Mouse (Mus musculus): Measurements from ENCODE around the gene Btrc. TPM values are rescaled to one million over a fixed set of nuclear protein-coding genes. Genes with fewer than 3 reads are reported as not detected.
A peak's percentile ranks its signal among the peaks of the same experiment; 100 is the strongest.

Btrc gene
- 30.9 and 31.4 TPM in 2 replicates for polyA plus RNA-seq (2015; fragmentation: Nextera tagmentation; extraction: Ambion mirVana)

GRCm38 (mm10) chr19:45363384-45363926 lies at the start of gene Btrc:
TSS of gene Btrc (plus strand) at chr19:45363734.
- under 1% methylated on average over 42 of the region's 42 CpGs for WGBS

DNA sequence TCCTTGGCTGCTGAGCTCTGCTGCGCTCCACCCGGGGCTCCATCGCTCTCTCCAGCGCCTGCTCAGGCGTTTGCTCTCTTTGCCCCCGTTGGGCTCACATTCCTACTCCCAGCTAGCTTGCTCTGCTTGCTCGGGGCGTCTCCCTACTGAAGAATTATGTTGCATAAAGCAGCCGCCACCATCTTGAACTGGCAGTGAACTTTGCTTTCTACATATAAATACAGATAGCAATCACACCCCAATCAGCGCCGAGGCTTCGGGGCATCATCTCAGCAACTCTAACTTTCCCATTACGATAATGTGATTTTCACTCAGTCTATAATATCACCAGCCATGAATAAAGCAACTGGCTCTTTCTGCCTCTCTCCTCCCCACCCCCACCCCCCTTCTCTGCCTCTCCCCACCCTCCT lies 46.1 kb upstream of the Btrc start:
- no peak overlapping the region for H3K9ac ChIP-seq (ENCODE audit: low read length)
- 36% methylated on average over 13 of the region's 13 CpGs for WGBS
- H3K4me2 ChIP-seq (ENCODE audit: low read depth, low read length) = no peak overlapping the region
- H3K27me3 ChIP-seq (ENCODE audit: control insufficient read depth, insufficient read depth, low read length) = no peaks in the 10 kb centered on the region
- H3K36me3 ChIP-seq (ENCODE audit: control insufficient read depth, insufficient read depth) = no peaks in the 10 kb centered on the region
- H3K27ac ChIP-seq (ENCODE audit: low read length) = no peak overlapping the region
- ATAC-seq (replicated peaks; ENCODE audit: extremely low read depth, insufficient read depth, low FRiP score) = no peak
- H3K4me1 ChIP-seq (ENCODE audit: control insufficient read depth, insufficient read depth, low read length) = no peaks in the 10 kb centered on the region
- H3K4me3 ChIP-seq (ENCODE audit: low read length) = no peak overlapping the region
- H3K9me3 ChIP-seq (replicated peaks; ENCODE audit: control insufficient read depth, low read length) = no peaks in the 10 kb centered on the region

More at GRCm38 (mm10) chr19:45363384-45363926, at the start of gene Btrc:
- peak within 1 kb of the TSS; percentile 93 for H3K9ac ChIP-seq (ENCODE audit: low read length)
- peaks cover 9% of the 10 kb centered on the region for H3K4me1 ChIP-seq (ENCODE audit: control insufficient read depth, insufficient read depth, low read length)
- peaks cover 5% of the 10 kb centered on the region for H3K36me3 ChIP-seq (ENCODE audit: control insufficient read depth, insufficient read depth)
- H3K27me3 ChIP-seq (ENCODE audit: control insufficient read depth, insufficient read depth, low read length) = no peaks in the 10 kb centered on the region
- H3K4me3 ChIP-seq (ENCODE audit: low read length) = peak within 1 kb of the TSS; percentile 93
- no peaks in the 10 kb centered on the region for H3K9me3 ChIP-seq (replicated peaks; ENCODE audit: control insufficient read depth, low read length)
- H3K4me2 ChIP-seq (ENCODE audit: low read depth, low read length) = peak within 1 kb of the TSS; percentile 82
- peak; percentile 99 for ATAC-seq (replicated peaks; ENCODE audit: extremely low read depth, insufficient read depth, low FRiP score)
- H3K27ac ChIP-seq (ENCODE audit: low read length) = peak within 1 kb of the TSS; percentile 94

DNA sequence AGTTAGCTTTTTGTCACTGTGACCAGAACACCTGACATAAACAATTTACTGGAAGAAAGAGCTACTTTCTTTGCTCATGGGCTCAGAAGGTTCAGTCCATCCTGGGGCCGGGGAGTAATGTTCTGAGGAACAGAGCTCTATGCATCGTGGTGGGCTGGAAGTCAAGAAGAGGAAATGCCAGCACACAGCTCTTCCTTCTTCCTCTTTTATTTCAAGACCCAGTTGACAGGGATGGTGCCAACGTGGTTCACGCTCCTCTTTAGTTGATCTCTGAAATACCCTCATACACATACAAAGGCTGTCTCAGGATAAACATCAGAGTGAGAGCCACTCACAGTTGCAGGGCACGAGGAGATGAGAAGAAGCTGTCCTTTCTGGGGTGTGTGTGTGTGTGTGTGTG lies 42.5 kb upstream of the Btrc start:
- H3K4me1 ChIP-seq (ENCODE audit: control insufficient read depth, insufficient read depth, low read length) = no peaks in the 10 kb centered on the region
- H3K36me3 ChIP-seq (ENCODE audit: control insufficient read depth, insufficient read depth) = no peaks in the 10 kb centered on the region
- WGBS = 60% methylated on average over 5 of the region's 5 CpGs
- H3K4me3 ChIP-seq (ENCODE audit: low read length) = no peak overlapping the region
- no peak overlapping the region for H3K9ac ChIP-seq (ENCODE audit: low read length)
- H3K4me2 ChIP-seq (ENCODE audit: low read depth, low read length) = no peak overlapping the region
- no peak for ATAC-seq (replicated peaks; ENCODE audit: extremely low read depth, insufficient read depth, low FRiP score)
- no peak overlapping the region for H3K27ac ChIP-seq (ENCODE audit: low read length)
- no peaks in the 10 kb centered on the region for H3K9me3 ChIP-seq (replicated peaks; ENCODE audit: control insufficient read depth, low read length)
- no peaks in the 10 kb centered on the region for H3K27me3 ChIP-seq (ENCODE audit: control insufficient read depth, insufficient read depth, low read length)

DNA sequence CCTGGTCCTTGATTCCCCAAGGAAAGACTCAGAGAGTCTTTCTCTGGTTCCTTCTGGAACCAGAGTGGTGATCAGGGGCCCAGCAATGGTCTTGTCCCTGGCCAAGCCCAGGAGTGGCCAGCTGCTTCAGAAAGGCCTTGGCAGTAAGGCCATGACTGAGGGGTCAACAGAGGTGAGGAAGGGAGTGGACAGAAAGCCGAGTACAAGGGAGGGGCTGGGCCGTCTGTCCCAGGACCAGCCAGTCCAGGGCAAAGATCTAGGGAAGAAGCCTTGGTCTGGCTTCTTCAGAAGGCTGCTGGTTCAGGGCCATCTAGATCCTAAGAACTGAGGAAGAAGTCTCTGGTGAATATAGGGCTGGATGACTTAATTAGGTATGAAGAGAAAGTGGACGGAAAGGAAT lies 34.5 kb upstream of the Btrc start:
- Histone ChIP-seq H3K4me1 (ENCODE audit: control insufficient read depth, insufficient read depth, low read length) (no peaks in the 10 kb centered on the region), H3K9me3 (replicated peaks; ENCODE audit: control insufficient read depth, low read length) (no peaks in the 10 kb centered on the region), H3K36me3 (ENCODE audit: control insufficient read depth, insufficient read depth) (no peaks in the 10 kb centered on the region), H3K4me2 (ENCODE audit: low read depth, low read length) (no peak overlapping the region), H3K9ac (ENCODE audit: low read length) (no peak overlapping the region), H3K27ac (ENCODE audit: low read length) (no peak overlapping the region), H3K4me3 (ENCODE audit: low read length) (no peak overlapping the region), H3K27me3 (ENCODE audit: control insufficient read depth, insufficient read depth, low read length) (peaks cover 6% of the 10 kb centered on the region)
- ATAC-seq (replicated peaks; ENCODE audit: extremely low read depth, insufficient read depth, low FRiP score) = no peak
- WGBS = 75% methylated on average over 3 of the region's 3 CpGs

DNA sequence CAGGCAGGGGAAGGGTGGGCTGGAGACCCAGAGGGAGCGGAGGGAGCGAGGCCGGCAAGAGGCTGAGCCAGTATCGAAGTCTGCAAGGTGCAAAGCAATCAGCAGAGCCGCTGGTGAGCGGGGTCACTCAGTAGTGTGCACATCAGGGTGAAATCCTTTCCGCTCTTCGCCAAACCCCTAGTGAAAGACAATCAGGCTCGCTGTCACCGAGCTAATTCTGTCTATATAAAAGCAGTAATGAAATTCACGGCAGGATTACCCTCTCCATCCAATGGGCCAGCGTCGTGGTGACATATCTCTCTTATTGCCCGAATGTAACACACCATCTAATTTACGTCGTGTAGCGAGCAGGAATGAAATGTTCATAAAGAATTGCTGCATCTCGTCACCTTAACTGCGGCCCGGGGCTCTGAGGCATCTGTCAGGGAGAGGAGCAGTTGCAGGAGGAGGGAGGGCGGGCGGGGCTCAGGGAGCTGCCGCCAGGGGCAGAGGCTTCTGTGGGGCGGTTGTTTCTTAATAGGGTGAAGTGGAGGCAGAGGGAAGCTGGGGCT lies 33.7 kb upstream of the Btrc start:
- Histone ChIP-seq H3K4me3 (ENCODE audit: low read length) (peak overlapping the region; percentile 1), H3K27ac (ENCODE audit: low read length) (no peak overlapping the region), H3K9ac (ENCODE audit: low read length) (no peak overlapping the region), H3K36me3 (ENCODE audit: control insufficient read depth, insufficient read depth) (no peaks in the 10 kb centered on the region), H3K27me3 (ENCODE audit: control insufficient read depth, insufficient read depth, low read length) (peaks cover 6% of the 10 kb centered on the region), H3K4me1 (ENCODE audit: control insufficient read depth, insufficient read depth, low read length) (no peaks in the 10 kb centered on the region), H3K9me3 (replicated peaks; ENCODE audit: control insufficient read depth, low read length) (no peaks in the 10 kb centered on the region), H3K4me2 (ENCODE audit: low read depth, low read length) (peak overlapping the region; percentile 39)
- no peak for ATAC-seq (replicated peaks; ENCODE audit: extremely low read depth, insufficient read depth, low FRiP score)
- 13% methylated on average over 24 of the region's 24 CpGs for WGBS

DNA sequence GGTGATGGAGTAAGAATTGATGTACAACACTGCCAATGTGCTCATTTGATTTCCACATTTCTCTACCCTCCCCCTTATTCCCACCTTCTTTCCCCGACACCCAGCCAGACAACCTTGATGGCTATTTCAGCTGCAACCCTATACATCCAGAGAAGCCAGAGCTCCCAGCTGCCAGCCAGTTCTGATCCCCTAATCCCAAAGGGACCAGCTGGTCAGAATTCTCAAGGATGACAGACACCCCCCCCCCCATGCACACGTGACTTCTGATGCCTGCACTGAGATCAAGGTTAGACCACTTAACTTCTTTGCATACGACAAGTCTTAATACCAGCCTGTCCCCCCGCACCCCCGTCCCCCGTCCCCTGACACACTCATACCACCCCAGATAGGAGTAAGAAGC lies 26.8 kb upstream of the Btrc start:
- WGBS = 72% methylated on average over 6 of the region's 6 CpGs
- H3K27ac ChIP-seq (ENCODE audit: low read length) = no peak overlapping the region
- H3K36me3 ChIP-seq (ENCODE audit: control insufficient read depth, insufficient read depth) = no peaks in the 10 kb centered on the region
- H3K27me3 ChIP-seq (ENCODE audit: control insufficient read depth, insufficient read depth, low read length) = no peaks in the 10 kb centered on the region
- no peaks in the 10 kb centered on the region for H3K4me1 ChIP-seq (ENCODE audit: control insufficient read depth, insufficient read depth, low read length)
- no peak overlapping the region for H3K9ac ChIP-seq (ENCODE audit: low read length)
- no peak overlapping the region for H3K4me2 ChIP-seq (ENCODE audit: low read depth, low read length)
- no peaks in the 10 kb centered on the region for H3K9me3 ChIP-seq (replicated peaks; ENCODE audit: control insufficient read depth, low read length)
- H3K4me3 ChIP-seq (ENCODE audit: low read length) = no peak overlapping the region
- ATAC-seq (replicated peaks; ENCODE audit: extremely low read depth, insufficient read depth, low FRiP score) = no peak

DNA sequence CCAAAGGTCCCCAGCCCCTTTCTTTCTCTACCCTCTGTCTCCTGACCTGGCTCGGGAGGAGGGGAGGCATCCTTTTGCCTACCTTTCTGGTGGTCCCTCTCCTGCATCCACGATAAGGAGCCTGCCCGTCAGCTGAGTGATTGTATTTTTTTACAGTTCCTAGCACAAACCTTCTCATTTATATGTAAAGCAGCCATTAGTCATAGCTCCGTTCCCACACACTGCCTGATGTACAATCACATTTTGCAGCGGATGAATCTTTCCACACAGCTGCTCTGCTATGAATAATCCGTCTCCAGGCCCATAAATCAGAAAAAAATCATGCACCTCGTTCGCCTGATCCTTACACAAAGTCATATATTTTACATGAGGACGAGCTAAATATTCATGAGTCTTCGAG lies 25.4 kb upstream of the Btrc start:
- H3K4me3 ChIP-seq (ENCODE audit: low read length) = no peak overlapping the region
- WGBS = 75% methylated on average over 10 of the region's 10 CpGs
- no peaks in the 10 kb centered on the region for H3K4me1 ChIP-seq (ENCODE audit: control insufficient read depth, insufficient read depth, low read length)
- no peak overlapping the region for H3K9ac ChIP-seq (ENCODE audit: low read length)
- H3K27me3 ChIP-seq (ENCODE audit: control insufficient read depth, insufficient read depth, low read length) = no peaks in the 10 kb centered on the region
- no peak overlapping the region for H3K27ac ChIP-seq (ENCODE audit: low read length)
- no peaks in the 10 kb centered on the region for H3K9me3 ChIP-seq (replicated peaks; ENCODE audit: control insufficient read depth, low read length)
- no peak for ATAC-seq (replicated peaks; ENCODE audit: extremely low read depth, insufficient read depth, low FRiP score)
- H3K4me2 ChIP-seq (ENCODE audit: low read depth, low read length) = no peak overlapping the region
- H3K36me3 ChIP-seq (ENCODE audit: control insufficient read depth, insufficient read depth) = no peaks in the 10 kb centered on the region

DNA sequence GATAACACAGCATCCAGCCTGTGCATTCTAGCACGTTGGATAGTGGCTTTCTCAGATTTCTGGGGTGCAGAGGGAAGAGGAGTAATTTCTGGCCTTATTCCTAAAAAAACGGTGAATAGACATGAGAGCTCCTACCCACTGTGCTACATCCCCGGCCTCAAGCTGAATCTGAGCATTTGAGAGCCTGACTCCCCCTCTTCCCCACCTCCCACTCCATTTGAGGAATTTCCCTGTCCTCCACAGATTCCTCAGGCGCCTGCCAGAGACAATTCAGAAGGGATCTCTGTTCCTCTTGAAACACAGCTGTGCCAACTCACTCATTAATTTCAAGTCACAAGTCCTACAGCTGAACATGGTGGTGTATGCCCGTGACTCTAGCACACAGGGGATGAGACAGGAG lies 19.6 kb upstream of the Btrc start:
- Histone ChIP-seq H3K9me3 (replicated peaks; ENCODE audit: control insufficient read depth, low read length) (no peaks in the 10 kb centered on the region), H3K4me2 (ENCODE audit: low read depth, low read length) (no peak overlapping the region), H3K9ac (ENCODE audit: low read length) (no peak overlapping the region), H3K4me1 (ENCODE audit: control insufficient read depth, insufficient read depth, low read length) (no peaks in the 10 kb centered on the region), H3K27ac (ENCODE audit: low read length) (no peak overlapping the region), H3K36me3 (ENCODE audit: control insufficient read depth, insufficient read depth) (no peaks in the 10 kb centered on the region), H3K4me3 (ENCODE audit: low read length) (no peak overlapping the region), H3K27me3 (ENCODE audit: control insufficient read depth, insufficient read depth, low read length) (no peaks in the 10 kb centered on the region)
- 56% methylated on average over 5 of the region's 5 CpGs for WGBS
- ATAC-seq (replicated peaks; ENCODE audit: extremely low read depth, insufficient read depth, low FRiP score) = no peak

DNA sequence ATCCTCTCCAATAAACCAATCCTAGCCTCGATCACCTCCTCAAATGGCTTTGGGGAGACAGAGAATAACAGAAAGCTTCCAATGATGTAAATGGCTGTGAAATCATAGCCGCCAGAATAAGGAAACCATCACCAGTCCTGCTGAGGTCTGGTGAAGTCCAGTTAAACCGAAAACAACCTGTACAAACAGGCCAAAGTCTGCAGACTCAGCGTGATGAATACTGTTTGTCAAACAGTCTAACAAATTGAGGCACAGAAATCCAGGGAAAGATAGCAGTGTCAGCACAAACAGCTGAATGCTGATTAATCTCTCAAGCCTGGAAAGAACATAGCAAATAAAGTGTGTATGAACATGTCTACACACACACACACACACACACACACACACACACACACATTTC lies 15.3 kb upstream of the Btrc start:
- H3K4me2 ChIP-seq (ENCODE audit: low read depth, low read length) = no peak overlapping the region
- H3K27ac ChIP-seq (ENCODE audit: low read length) = no peak overlapping the region
- no peaks in the 10 kb centered on the region for H3K9me3 ChIP-seq (replicated peaks; ENCODE audit: control insufficient read depth, low read length)
- no peaks in the 10 kb centered on the region for H3K27me3 ChIP-seq (ENCODE audit: control insufficient read depth, insufficient read depth, low read length)
- H3K4me3 ChIP-seq (ENCODE audit: low read length) = no peak overlapping the region
- H3K4me1 ChIP-seq (ENCODE audit: control insufficient read depth, insufficient read depth, low read length) = no peaks in the 10 kb centered on the region; the same call in 1 of the 2 replicates
- no peaks in the 10 kb centered on the region for H3K36me3 ChIP-seq (ENCODE audit: control insufficient read depth, insufficient read depth)
- no peak for ATAC-seq (replicated peaks; ENCODE audit: extremely low read depth, insufficient read depth, low FRiP score)
- 59% methylated on average over 4 of the region's 4 CpGs for WGBS
- no peak overlapping the region for H3K9ac ChIP-seq (ENCODE audit: low read length)
